Mouse (Mus musculus): ENCODE data around the gene Gapvd1. TPM values are rescaled to one million over a fixed set of nuclear protein-coding genes. Genes with fewer than 3 reads are reported as not detected.

Gapvd1 gene
- polyA plus RNA-seq, 1 experiment from 2014 or later: 39.0 TPM

- peaks cover 25% of the 10 kb centered on the region for H3K4me1 ChIP-seq (ENCODE audit: insufficient read depth)
- 33% methylated on average over 2 of the region's 2 CpGs for WGBS (ENCODE audit: insufficient replicate concordance)
- H3K27me3 ChIP-seq (ENCODE audit: insufficient read depth, low read length): no peaks in the 10 kb centered on the region
- peak; percentile 52 for TF ChIP-seq EP300 (IDR thresholded peaks at IDR 0.05; ENCODE audit: low read depth)
- no peak for TF ChIP-seq CTCF (IDR thresholded peaks at IDR 0.05; ENCODE audit: low read depth)
- no peak overlapping the region for H3K9ac ChIP-seq (replicated peaks)
- no peak for ATAC-seq
- H3K27ac ChIP-seq (ENCODE audit: low read depth): no peak overlapping the region; the same call in 1 of the 2 replicates
- peak overlapping the region; percentile 84 for H3K4me2 ChIP-seq (ENCODE audit: low read depth, low read length)
- no peak for DNase-seq
- no peaks in the 10 kb centered on the region for H3K9me3 ChIP-seq (ENCODE audit: low read length)
- peaks cover 13% of the 10 kb centered on the region; the same call in 1 of the 2 replicates for H3K36me3 ChIP-seq (replicated peaks; ENCODE audit: insufficient read depth, low read length)
- H3K4me3 ChIP-seq (ENCODE audit: low read depth, low read length): no peak overlapping the region
Measured at GRCm38 (mm10) chr2:34750245-34750644, 4.8 kb downstream of the Gapvd1 start.

GRCm38 (mm10) chr2:34748479-34748878 lies 6.6 kb downstream of the Gapvd1 start:
- peak; percentile 13; the same call in 1 of the 2 replicates for ATAC-seq
- peaks cover 21% of the 10 kb centered on the region for H3K4me1 ChIP-seq (ENCODE audit: insufficient read depth)

DNA sequence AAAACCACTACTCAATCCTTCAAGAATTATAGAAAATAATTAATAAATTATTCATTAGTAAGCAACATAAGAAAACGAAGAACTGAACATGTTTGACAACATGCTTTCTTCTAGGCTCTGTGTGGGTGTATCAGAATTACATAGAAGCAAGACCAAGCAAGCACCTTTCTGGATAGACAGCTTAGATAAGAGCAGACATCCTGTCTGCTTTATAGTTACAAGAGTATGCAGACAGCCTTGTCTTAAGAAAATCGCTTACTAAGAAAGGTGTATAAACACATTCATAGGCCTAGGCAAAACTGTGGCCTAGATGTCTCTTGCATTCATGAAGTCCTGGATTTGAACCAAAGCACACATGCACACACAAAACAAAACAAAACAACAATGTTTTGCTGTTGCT lies 9.4 kb downstream of the Gapvd1 start:
- Histone ChIP-seq H3K27ac (ENCODE audit: low read depth) (no peak overlapping the region), H3K9ac (replicated peaks) (no peak overlapping the region), H3K36me3 (replicated peaks; ENCODE audit: insufficient read depth, low read length) (peaks cover 16% of the 10 kb centered on the region; the same call in 1 of the 2 replicates), H3K9me3 (ENCODE audit: low read length) (no peaks in the 10 kb centered on the region), H3K4me3 (ENCODE audit: low read depth, low read length) (no peak overlapping the region), H3K4me1 (ENCODE audit: insufficient read depth) (peaks cover 33% of the 10 kb centered on the region), H3K4me2 (ENCODE audit: low read depth, low read length) (no peak overlapping the region), H3K27me3 (ENCODE audit: insufficient read depth, low read length) (no peaks in the 10 kb centered on the region)
- no peak for ATAC-seq
- DNase-seq: no peak
- WGBS (ENCODE audit: insufficient replicate concordance): 71% methylated on average over 2 of the region's 2 CpGs
- TF ChIP-seq EP300 (IDR thresholded peaks at IDR 0.05; ENCODE audit: low read depth) (no peak), CTCF (IDR thresholded peaks at IDR 0.05; ENCODE audit: low read depth) (no peak)

More at GRCm38 (mm10) chr2:34748479-34748878, 6.6 kb downstream of the Gapvd1 start:
- Histone ChIP-seq H3K9me3 (ENCODE audit: low read length) (no peaks in the 10 kb centered on the region), H3K4me3 (ENCODE audit: low read depth, low read length) (no peak overlapping the region), H3K36me3 (replicated peaks; ENCODE audit: insufficient read depth, low read length) (peaks cover 16% of the 10 kb centered on the region; the same call in 1 of the 2 replicates), H3K9ac (replicated peaks) (no peak overlapping the region), H3K27ac (ENCODE audit: low read depth) (peak overlapping the region; percentile 23; the same call in 1 of the 2 replicates), H3K27me3 (ENCODE audit: insufficient read depth, low read length) (no peaks in the 10 kb centered on the region), H3K4me2 (ENCODE audit: low read depth, low read length) (no peak overlapping the region)
- DNase-seq: no peak
- no peak for TF ChIP-seq EP300 (IDR thresholded peaks at IDR 0.05; ENCODE audit: low read depth)
- TF ChIP-seq CTCF (IDR thresholded peaks at IDR 0.05; ENCODE audit: low read depth): no peak
- WGBS (ENCODE audit: insufficient replicate concordance): 54% methylated on average over 4 of the region's 4 CpGs

- Histone ChIP-seq H3K4me1 (ENCODE audit: insufficient read depth) (peaks cover 31% of the 10 kb centered on the region), H3K27me3 (ENCODE audit: insufficient read depth, low read length) (no peaks in the 10 kb centered on the region), H3K4me3 (ENCODE audit: low read depth, low read length) (no peak overlapping the region), H3K9ac (replicated peaks) (no peak overlapping the region), H3K27ac (ENCODE audit: low read depth) (no peak overlapping the region), H3K9me3 (ENCODE audit: low read length) (no peaks in the 10 kb centered on the region), H3K36me3 (replicated peaks; ENCODE audit: insufficient read depth, low read length) (peaks cover 16% of the 10 kb centered on the region; the same call in 1 of the 2 replicates), H3K4me2 (ENCODE audit: low read depth, low read length) (peak overlapping the region; percentile 5; the same call in 1 of the 2 replicates)
- ATAC-seq: no peak
- 91% methylated on average over 8 of the region's 8 CpGs for WGBS (ENCODE audit: insufficient replicate concordance)
- DNase-seq: no peak
- TF ChIP-seq CTCF (IDR thresholded peaks at IDR 0.05; ENCODE audit: low read depth) (no peak), EP300 (IDR thresholded peaks at IDR 0.05; ENCODE audit: low read depth) (no peak)
Measured at GRCm38 (mm10) chr2:34744476-34744875, 10.6 kb downstream of the Gapvd1 start.

GRCm38 (mm10) chr2:34742675-34743074 lies 12.4 kb downstream of the Gapvd1 start:
- Histone ChIP-seq H3K27me3 (ENCODE audit: insufficient read depth, low read length) (no peaks in the 10 kb centered on the region), H3K4me2 (ENCODE audit: low read depth, low read length) (no peak overlapping the region), H3K36me3 (replicated peaks; ENCODE audit: insufficient read depth, low read length) (peaks cover 16% of the 10 kb centered on the region; the same call in 1 of the 2 replicates), H3K27ac (ENCODE audit: low read depth) (peak overlapping the region; percentile 55; the same call in 1 of the 2 replicates), H3K9ac (replicated peaks) (no peak overlapping the region), H3K9me3 (ENCODE audit: low read length) (no peaks in the 10 kb centered on the region), H3K4me3 (ENCODE audit: low read depth, low read length) (no peak overlapping the region), H3K4me1 (ENCODE audit: insufficient read depth) (peaks cover 40% of the 10 kb centered on the region)
- 80% methylated on average over 8 of the region's 8 CpGs for WGBS (ENCODE audit: insufficient replicate concordance)
- ATAC-seq (no peak), DNase-seq (no peak)
- no peak for TF ChIP-seq CTCF (IDR thresholded peaks at IDR 0.05; ENCODE audit: low read depth)
- TF ChIP-seq EP300 (IDR thresholded peaks at IDR 0.05; ENCODE audit: low read depth): no peak

DNA sequence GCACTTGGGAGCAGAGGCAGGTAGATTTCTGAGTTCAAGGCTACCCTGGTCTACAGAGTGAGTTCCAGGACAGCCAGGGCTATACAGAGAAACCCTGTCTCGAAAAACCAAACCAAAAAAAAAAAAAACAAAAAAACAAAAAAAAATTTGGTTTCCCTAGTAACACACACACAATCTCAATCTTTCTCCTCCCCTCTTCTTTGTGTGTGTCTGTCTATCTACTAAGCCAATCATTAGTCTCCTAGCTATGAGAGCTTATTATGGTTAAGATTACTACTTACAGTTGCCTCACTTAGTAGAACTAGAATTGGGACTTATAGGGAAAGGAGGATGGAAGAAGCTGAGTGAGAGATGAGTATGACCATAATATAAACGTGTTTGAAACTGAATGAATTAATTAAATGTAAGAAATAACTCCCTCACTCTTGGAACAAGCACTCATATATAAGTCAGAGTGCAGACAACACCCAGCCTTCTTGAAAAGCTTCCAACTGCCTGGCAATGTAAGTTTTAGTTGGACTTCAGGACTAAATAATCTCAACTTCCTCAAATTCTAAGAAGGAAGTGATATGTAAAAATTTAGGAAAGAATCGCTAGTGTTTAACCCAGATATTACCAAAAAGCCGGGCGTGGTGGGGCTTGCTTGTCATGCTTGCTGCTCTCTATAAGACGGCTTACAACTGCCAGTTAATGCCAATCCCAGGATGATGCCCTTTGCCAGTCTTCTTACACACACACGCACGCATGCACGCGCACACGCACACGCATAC lies 13.5 kb downstream of the Gapvd1 start:
- Histone ChIP-seq H3K4me3 (ENCODE audit: low read depth, low read length) (no peak overlapping the region), H3K9me3 (ENCODE audit: low read length) (no peaks in the 10 kb centered on the region), H3K27me3 (ENCODE audit: insufficient read depth, low read length) (no peaks in the 10 kb centered on the region), H3K4me1 (ENCODE audit: insufficient read depth) (peaks cover 47% of the 10 kb centered on the region), H3K4me2 (ENCODE audit: low read depth, low read length) (peak overlapping the region; percentile 36; the same call in 1 of the 2 replicates), H3K9ac (replicated peaks) (no peak overlapping the region), H3K36me3 (replicated peaks; ENCODE audit: insufficient read depth, low read length) (peaks cover 12% of the 10 kb centered on the region; the same call in 1 of the 2 replicates), H3K27ac (ENCODE audit: low read depth) (peak overlapping the region; percentile 84; the same call in 1 of the 2 replicates)
- WGBS (ENCODE audit: insufficient replicate concordance): 58% methylated on average over 12 of the region's 12 CpGs
- TF ChIP-seq EP300 (IDR thresholded peaks at IDR 0.05; ENCODE audit: low read depth) (peak; percentile 22; the same call in 1 of the 2 replicates), CTCF (IDR thresholded peaks at IDR 0.05; ENCODE audit: low read depth) (no peak)
- DNase-seq: no peak
- no peak for ATAC-seq

Measured in liver, postnatal 0 days (tissue).